Comparison of ENCODE assay signal across 8 mouse cellular contexts in genomic region chr3:125938756-125939109, GRCm38 (mm10). TPM values are rescaled to one million over a fixed set of nuclear protein-coding genes. Genes with fewer than 3 reads are reported as not detected.
DNase-seq lines count a peak whose midpoint lies in the region; ATAC-seq and TF ChIP-seq lines count a peak whose summit lies in the region.

No protein-coding gene starts in this region.

- TF ChIP-seq CTCF in kidney, postnatal 0 days (IDR thresholded peaks at IDR 0.05; ENCODE audit: low read depth): no peak

- ATAC-seq in heart, embryonic 11.5 days (replicated peaks; ENCODE audit: insufficient number of reproducible peaks, low FRiP score, low TSS enrichment): peak; percentile 55; the same call in 1 of the 2 replicates
- ATAC-seq in forebrain, embryonic 12.5 days (ENCODE audit: low FRiP score): peak; percentile 91
- ATAC-seq in kidney, postnatal 0 days (replicated peaks; ENCODE audit: low FRiP score, low read depth): peak; percentile 68

- no peaks in the 10 kb centered on the region for H3K9me3 ChIP-seq in heart, embryonic 11.5 days (replicated peaks; ENCODE audit: control insufficient read depth, low read length)
- no peaks in the 10 kb centered on the region for H3K9me3 ChIP-seq in forebrain, embryonic 12.5 days
- no peaks in the 10 kb centered on the region for H3K9me3 ChIP-seq in kidney, postnatal 0 days (replicated peaks; ENCODE audit: low read length)
- H3K9me3 ChIP-seq in midbrain, embryonic 10.5 days (replicated peaks): no peaks in the 10 kb centered on the region

- DNase-seq in heart, adult 8-10 months (ENCODE audit: low spot score): no peak
- DNase-seq in Muller cell, postnatal 12 days (ENCODE audit: inconsistent ontology term): peak; percentile 25
- peak; percentile 19 for DNase-seq in kidney, postnatal 0 days (ENCODE audit: low spot score)
- DNase-seq in midbrain, embryonic 10.5 days (ENCODE audit: low spot score): no peak
- DNase-seq in thymus, postnatal 36 days: peak; percentile 2 to 85
- DNase-seq in cerebellum, postnatal 25 days: no peak

- 0% methylated on average over 26 of the region's 37 CpGs for WGBS in heart, embryonic 11.5 days (ENCODE audit: insufficient replicate concordance)
- under 1% methylated on average over 17 of the region's 37 CpGs for WGBS in forebrain, embryonic 12.5 days
- under 1% methylated on average over 31 of the region's 37 CpGs for WGBS in kidney, postnatal 0 days
- under 1% methylated on average over 34 of the region's 37 CpGs for WGBS in midbrain, embryonic 10.5 days

- peak overlapping the region; percentile 63 for H3K4me3 ChIP-seq in heart, embryonic 11.5 days (ENCODE audit: low read depth, low read length)
- peak overlapping the region; percentile 71 for H3K4me3 ChIP-seq in forebrain, embryonic 12.5 days (replicated peaks)
- H3K4me3 ChIP-seq in kidney, postnatal 0 days (replicated peaks; ENCODE audit: low read depth, low read length): peak overlapping the region; percentile 52
- H3K4me3 ChIP-seq in midbrain, embryonic 10.5 days: peak overlapping the region; percentile 74

- peak overlapping the region; percentile 96 for H3K4me2 ChIP-seq in heart, embryonic 11.5 days
- peak overlapping the region; percentile 91 for H3K4me2 ChIP-seq in forebrain, embryonic 12.5 days
- peak overlapping the region; percentile 73 for H3K4me2 ChIP-seq in kidney, postnatal 0 days (ENCODE audit: low read length)

- H3K4me1 ChIP-seq in heart, embryonic 11.5 days (ENCODE audit: control insufficient read depth, insufficient read depth, low read length): peaks cover 3% of the 10 kb centered on the region; the same call in 1 of the 2 replicates
- peaks cover 6% of the 10 kb centered on the region; the same call in 1 of the 2 replicates for H3K4me1 ChIP-seq in forebrain, embryonic 12.5 days
- H3K4me1 ChIP-seq in kidney, postnatal 0 days (replicated peaks; ENCODE audit: insufficient read depth, low read length): no peaks in the 10 kb centered on the region
- peaks cover 15% of the 10 kb centered on the region for H3K4me1 ChIP-seq in midbrain, embryonic 10.5 days

- H3K9ac ChIP-seq in heart, embryonic 11.5 days (ENCODE audit: low read depth, low read length): no peak overlapping the region
- H3K9ac ChIP-seq in forebrain, embryonic 12.5 days: peak overlapping the region; percentile 68
- H3K9ac ChIP-seq in kidney, postnatal 0 days (ENCODE audit: low read depth, low read length): no peak overlapping the region

- H3K27ac ChIP-seq in heart, embryonic 11.5 days (ENCODE audit: low read depth, low read length): no peak overlapping the region
- peak overlapping the region; percentile 76; the same call in 1 of the 2 replicates for H3K27ac ChIP-seq in forebrain, embryonic 12.5 days
- H3K27ac ChIP-seq in kidney, postnatal 0 days: no peak overlapping the region
- H3K27ac ChIP-seq in midbrain, embryonic 10.5 days (replicated peaks): peak overlapping the region; percentile 82

- peaks cover 26% of the 10 kb centered on the region for H3K27me3 ChIP-seq in heart, embryonic 11.5 days (ENCODE audit: control insufficient read depth, insufficient read depth, low read length)
- H3K27me3 ChIP-seq in forebrain, embryonic 12.5 days: peaks cover 9% of the 10 kb centered on the region; the same call in 1 of the 2 replicates
- 0 out of 2 replicates have a peak, but pooled peaks cover 14% of the 10 kb centered on the region for H3K27me3 ChIP-seq in kidney, postnatal 0 days (ENCODE audit: insufficient read depth, low read length)
- H3K27me3 ChIP-seq in midbrain, embryonic 10.5 days (ENCODE audit: low read depth, poor library complexity, severe bottlenecking): peaks cover 48% of the 10 kb centered on the region

- H3K36me3 ChIP-seq in heart, embryonic 11.5 days (ENCODE audit: control insufficient read depth, insufficient read depth, low read length): no peaks in the 10 kb centered on the region
- H3K36me3 ChIP-seq in forebrain, embryonic 12.5 days (replicated peaks): no peaks in the 10 kb centered on the region
- no peaks in the 10 kb centered on the region for H3K36me3 ChIP-seq in kidney, postnatal 0 days (ENCODE audit: insufficient read depth, low read length)
- H3K36me3 ChIP-seq in midbrain, embryonic 10.5 days: no peaks in the 10 kb centered on the region

RNA-seq across cellular contexts. Expression of gene Ugt8a, which starts 0.3 kb away (rescaled TPM):
- polyA plus RNA-seq in heart, embryonic 11.5 days (2014; fragmentation: Nextera tagmentation; extraction: Ambion mirVana): 0.21 and 0.48 TPM in 2 replicates
- under 1 TPM in 1 of 4 experiments, not detected in 3; 0.05 TPM for total RNA-seq in heart, adult 8-10 months (2022)
- polyA plus RNA-seq in forebrain, embryonic 12.5 days (2016; fragmentation: Nextera tagmentation; extraction: Ambion mirVana): 4.1 and 5.3 TPM in 2 replicates
- 11.5 and 11.8 TPM in 2 replicates for polyA plus RNA-seq in kidney, postnatal 0 days (2015; fragmentation: Nextera tagmentation; extraction: Ambion mirVana)
- polyA plus RNA-seq in midbrain, embryonic 10.5 days (2016; fragmentation: Nextera tagmentation; extraction: Ambion mirVana): 2.7 and 3.6 TPM in 2 replicates

Comparison
In these comparisons a context has a peak if more than half of its experiments do, and no peak if none do; other contexts are left out.
1. H3K27ac ChIP-seq: peak in forebrain, embryonic 12.5 days (single experiment) and midbrain, embryonic 10.5 days (single experiment); none in heart, embryonic 11.5 days (single experiment) and kidney, postnatal 0 days (single experiment).
2. DNase-seq: peak in Muller cell, postnatal 12 days (single experiment), kidney, postnatal 0 days (single experiment) and thymus, postnatal 36 days (2 of 2); none in heart, adult 8-10 months (single experiment), midbrain, embryonic 10.5 days (single experiment) and cerebellum, postnatal 25 days (0 of 2).
3. Peak in every context shown above with its lines, with median percentiles within 50 percentile points of each other: ATAC-seq, H3K4me2 ChIP-seq and H3K4me3 ChIP-seq.